Mouse (Mus musculus) gastrocnemius, postnatal 25 days (tissue): ENCODE results near the gene Irf9. TPM values are rescaled to one million over a fixed set of nuclear protein-coding genes. Genes with fewer than 3 reads are reported as not detected.

Experiments
- DNase-seq: peaks from one replicate; pipeline ENCODE4 v3.0.0; 2022
- total RNA-seq, 2 experiments: library from RNA; stranded (reverse); gene quantifications; 1 replicate in 1 of 2; 2 replicates in 1 of 2; pipeline ENCODE4 v1.2.3; 2021

Gene Irf9
- total RNA-seq, 2 experiments from 2014 or later = 4.1 to 5.4 TPM

- DNase-seq = no peak
Measured at GRCm38 (mm10) chr14:55614565-55615178, 11.3 kb downstream of the Irf9 start.

GRCm38 (mm10) chr14:55615876-55616275 is 12.5 kb downstream of the Irf9 start:
- no peak for DNase-seq

GRCm38 (mm10) chr14:55616844-55617243 is 13.5 kb downstream of the Irf9 start:
- no peak for DNase-seq

DNA sequence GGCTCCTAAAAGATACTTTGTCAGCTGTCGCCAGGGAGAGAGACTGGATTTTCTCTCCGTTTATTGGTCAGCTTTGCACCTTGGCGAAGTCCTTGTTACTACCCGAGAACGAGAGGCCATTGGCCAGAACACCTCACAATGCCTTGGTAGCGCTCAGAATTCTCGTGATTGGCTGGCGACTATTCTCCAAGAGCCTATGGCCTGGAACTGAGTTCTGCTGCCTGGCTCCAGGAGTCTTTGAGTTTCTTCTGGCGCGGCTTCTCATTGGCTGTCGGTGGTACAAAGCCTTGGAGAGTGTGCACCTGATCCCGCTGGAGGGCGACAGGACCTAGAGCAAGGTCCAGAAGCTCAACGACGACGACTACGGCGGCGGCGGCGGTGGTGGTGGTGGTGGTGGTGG is 14.5 kb downstream of the Irf9 start, which contains the start of gene Rec8:
Gene Rec8 (plus strand): TSS at position 216 of the 400 bp plus-strand sequence.
- no peak for DNase-seq

- no peak for DNase-seq
Measured at GRCm38 (mm10) chr14:55618486-55619195, 15.3 kb downstream of the Irf9 start.

GRCm38 (mm10) chr14:55628077-55628827 is 24.9 kb downstream of the Irf9 start:
- no peak for DNase-seq

DNA sequence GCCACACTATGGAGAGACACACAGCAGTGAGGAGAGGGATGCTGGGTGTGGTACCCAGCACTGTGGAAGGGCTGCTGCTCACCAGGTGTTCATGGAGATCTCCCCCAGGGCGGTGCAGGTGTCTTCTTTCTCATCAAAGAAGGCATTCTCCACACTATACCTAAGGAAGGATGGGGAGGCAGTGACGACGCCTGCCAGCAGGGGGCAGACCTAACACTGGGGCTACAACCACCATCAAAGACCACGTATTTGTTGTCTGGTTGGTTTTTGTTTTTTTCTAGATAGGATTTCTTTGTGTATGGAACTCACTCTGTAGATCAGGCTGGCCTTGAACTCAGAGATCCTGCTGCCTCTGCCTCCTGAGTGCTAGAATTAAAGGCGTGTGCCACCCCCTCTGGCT is 25.9 kb downstream of the Irf9 start:
- DNase-seq = no peak

- peak; percentile 37 for DNase-seq
Measured at GRCm38 (mm10) chr14:55634874-55635522, 31.6 kb downstream of the Irf9 start.

- DNase-seq = peak; percentile 87
Measured at GRCm38 (mm10) chr14:55635523-55636007, 32.2 kb downstream of the Irf9 start, which contains the start of gene Ipo4. Gene Ipo4 (minus strand): TSS chr14:55635957.

DNA sequence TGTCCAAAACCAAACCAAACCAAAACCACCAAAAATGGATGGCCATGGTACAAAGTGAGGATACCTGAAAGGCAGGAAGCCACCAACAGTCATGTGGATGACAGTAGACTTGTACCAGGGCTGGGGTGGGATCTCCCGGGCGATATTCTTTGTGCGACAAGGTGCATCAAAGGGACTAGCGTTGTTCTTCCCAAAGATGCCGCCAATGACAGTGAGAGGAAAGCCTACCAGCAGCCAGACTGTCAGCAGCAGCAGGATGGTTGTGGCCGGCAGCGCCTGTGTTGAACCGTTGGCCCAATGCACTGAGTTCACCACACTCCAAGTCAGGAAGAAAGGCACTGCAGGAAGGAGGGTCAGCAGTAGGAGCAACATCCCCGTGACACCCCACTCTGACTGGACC is 34.4 kb downstream of the Irf9 start, which contains the start of gene Gm49378:
Gene Gm49378 (minus strand): TSS at position 101 of the 400 bp plus-strand sequence.
- DNase-seq = no peak

DNA sequence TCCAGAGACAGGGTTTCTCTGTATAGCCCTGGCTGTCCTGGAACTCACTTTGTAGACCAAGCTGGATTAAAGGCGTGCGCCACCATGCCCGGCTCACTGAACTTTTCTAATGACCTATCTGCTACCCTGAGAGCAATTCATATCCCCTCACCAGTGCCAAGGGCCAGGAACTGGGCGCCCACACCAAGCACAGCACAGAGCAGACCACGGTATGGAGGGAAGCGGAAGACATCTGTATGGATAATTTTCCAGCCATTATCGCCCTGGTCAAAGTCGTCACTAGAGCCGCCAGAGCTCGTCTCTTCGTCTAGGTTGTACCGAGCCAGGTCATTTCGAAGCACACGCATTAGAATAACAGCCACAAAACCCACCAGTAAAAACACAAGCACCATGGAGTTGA is 37.4 kb downstream of the Irf9 start:
- DNase-seq = no peak

- no peak for DNase-seq
Measured at GRCm38 (mm10) chr14:55641291-55641690, 37.9 kb downstream of the Irf9 start.

GRCm38 (mm10) chr14:55642679-55643059 is 39.3 kb downstream of the Irf9 start:
- no peak for DNase-seq

- peak; percentile 83 for DNase-seq
Measured at GRCm38 (mm10) chr14:55643060-55643907, 39.9 kb downstream of the Irf9 start, which contains the start of gene Tm9sf1. Gene Tm9sf1 (minus strand): TSS chr14:55643806.

DNA sequence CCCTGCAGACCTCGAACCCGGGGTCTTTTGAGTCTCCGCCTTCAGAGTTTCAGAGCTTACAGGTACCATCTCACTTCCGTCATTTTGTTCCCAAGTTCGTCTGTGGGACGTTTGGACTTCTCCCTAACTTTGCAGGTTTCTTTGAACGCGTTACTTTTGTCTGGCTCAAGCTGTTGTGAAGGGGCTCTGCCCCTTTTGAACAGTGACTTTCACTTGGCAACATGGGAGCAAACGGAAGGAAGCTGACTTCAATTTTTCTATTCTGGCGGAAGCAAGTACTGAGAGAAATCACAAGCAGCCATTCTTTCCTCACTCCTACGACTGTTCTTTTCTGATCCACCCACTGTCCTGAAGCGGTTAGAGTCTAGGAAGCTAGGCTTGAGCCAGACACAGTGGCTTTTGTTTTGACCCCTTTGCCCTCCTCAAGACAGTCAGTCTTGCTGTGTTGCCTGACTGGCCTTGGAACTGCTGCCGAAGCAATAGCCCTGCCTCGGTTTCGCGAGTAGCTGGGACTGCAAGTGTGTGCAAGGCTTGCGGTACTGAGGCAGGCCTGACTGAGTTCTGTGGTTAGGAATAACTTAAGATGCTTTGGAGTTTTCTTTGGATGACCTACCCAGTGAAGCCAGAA is 41.0 kb downstream of the Irf9 start:
- no peak for DNase-seq

GRCm38 (mm10) chr14:55649884-55650283 is 46.5 kb downstream of the Irf9 start, which contains the start of gene Tssk4:
Gene Tssk4 (plus strand): TSS chr14:55650184.
- no peak for DNase-seq

- no peak for DNase-seq
Measured at GRCm38 (mm10) chr14:55651528-55651927, 48.2 kb downstream of the Irf9 start.

- no peak for DNase-seq
Measured at GRCm38 (mm10) chr14:55656935-55657334, 53.6 kb downstream of the Irf9 start.

DNA sequence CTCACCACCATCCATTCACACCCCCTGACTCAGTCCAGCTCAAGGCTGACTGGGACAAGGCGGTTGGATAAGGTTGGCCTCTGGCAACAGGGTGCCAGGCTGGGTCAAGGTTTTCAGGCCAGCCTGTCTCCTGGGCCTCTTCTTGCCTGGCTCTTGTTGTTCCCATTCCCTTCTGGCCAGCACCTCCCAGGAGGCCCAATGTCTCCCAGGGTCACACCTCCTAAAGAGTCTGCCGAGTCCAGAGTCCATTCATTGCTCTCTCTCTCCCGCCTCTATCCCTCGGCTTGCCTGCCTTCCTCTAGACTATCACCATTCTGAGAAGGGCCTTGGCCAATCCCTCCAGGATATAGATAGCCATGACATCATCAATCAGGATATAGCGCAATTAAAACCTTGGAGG is 54.6 kb downstream of the Irf9 start:
- DNase-seq = no peak
